Mouse (Mus musculus): ENCODE measurements at regions not wholly inside any gene's neighbourhood (a gene's known extent, or its start where the extent isn't known, plus 50 kb on each side); places are given as distances from the start of the nearest gene placed in this dataset.
"Not testable (repeated sequence)": the region's sequence is repeated elsewhere in the genome, so short reads cannot be mapped to it uniquely, and the experiment has no call there.

DNA sequence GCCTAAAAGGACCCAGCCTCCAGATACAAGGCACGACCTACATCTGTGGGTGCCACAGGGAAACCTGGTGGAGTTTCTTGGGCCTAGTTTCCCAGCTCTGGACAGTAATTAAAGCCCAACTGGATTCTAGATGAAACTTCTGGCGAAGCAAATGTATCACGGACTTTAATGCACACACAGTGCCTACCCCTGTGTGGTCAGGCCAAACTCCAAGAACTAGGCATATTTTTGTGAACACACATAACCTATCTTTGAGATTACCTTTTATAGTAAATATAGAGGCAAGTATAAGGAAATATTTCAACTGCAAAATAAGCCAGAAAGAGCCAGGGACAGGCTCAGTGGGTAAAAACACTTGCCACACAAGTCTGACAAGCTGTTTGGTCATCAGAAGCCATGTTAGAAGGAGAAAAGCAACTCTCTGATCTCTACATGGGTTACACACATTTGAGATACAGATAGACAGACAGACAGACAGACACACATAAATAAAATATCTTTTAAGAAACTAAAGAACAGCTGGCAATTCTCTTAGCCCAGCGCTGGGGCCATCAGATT lies 63.7 kb upstream of the Cpm start:
- 89% methylated on average over 4 of the region's 4 CpGs for WGBS
- Histone ChIP-seq H3K36me3 (no peaks in the 10 kb centered on the region), H3K27me3 (no peaks in the 10 kb centered on the region; the same call in 1 of the 2 replicates), H3K4me1 (no peaks in the 10 kb centered on the region), H3K9ac (no peak overlapping the region), H3K9me3 (no peaks in the 10 kb centered on the region), H3K27ac (no peak overlapping the region), H3K4me3 (no peak overlapping the region), H3K4me2 (replicated peaks) (no peak overlapping the region)
- no peak for ATAC-seq (ENCODE audit: insufficient number of reproducible peaks, insufficient read depth, low FRiP score, low TSS enrichment)

DNA sequence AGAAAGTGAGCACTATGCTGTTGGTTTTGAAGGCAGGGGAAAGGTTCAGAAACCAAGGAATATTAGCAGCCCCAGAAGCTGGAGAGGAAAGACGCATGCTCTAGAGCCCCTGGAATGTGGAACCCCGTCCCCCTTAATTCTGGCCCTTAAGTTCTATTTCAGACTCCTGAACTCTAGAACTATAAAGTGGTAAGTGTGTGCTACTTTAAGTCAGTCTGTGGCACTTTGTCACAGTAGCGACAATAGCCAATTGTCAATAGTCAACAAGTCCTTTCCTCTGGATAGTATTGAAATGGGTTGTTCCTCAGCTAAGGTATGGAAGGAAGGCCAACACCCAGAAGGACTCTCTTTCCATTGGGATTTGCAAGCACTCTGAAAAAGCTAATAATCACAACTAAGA lies 64.2 kb upstream of the Cpm start:
- Histone ChIP-seq H3K9me3 (no peaks in the 10 kb centered on the region), H3K36me3 (no peaks in the 10 kb centered on the region), H3K27ac (no peak overlapping the region), H3K4me3 (no peak overlapping the region), H3K4me2 (replicated peaks) (no peak overlapping the region), H3K4me1 (no peaks in the 10 kb centered on the region), H3K27me3 (no peaks in the 10 kb centered on the region; the same call in 1 of the 2 replicates), H3K9ac (no peak overlapping the region)
- 93% methylated on average over 3 of the region's 3 CpGs for WGBS
- ATAC-seq (ENCODE audit: insufficient number of reproducible peaks, insufficient read depth, low FRiP score, low TSS enrichment) = no peak

DNA sequence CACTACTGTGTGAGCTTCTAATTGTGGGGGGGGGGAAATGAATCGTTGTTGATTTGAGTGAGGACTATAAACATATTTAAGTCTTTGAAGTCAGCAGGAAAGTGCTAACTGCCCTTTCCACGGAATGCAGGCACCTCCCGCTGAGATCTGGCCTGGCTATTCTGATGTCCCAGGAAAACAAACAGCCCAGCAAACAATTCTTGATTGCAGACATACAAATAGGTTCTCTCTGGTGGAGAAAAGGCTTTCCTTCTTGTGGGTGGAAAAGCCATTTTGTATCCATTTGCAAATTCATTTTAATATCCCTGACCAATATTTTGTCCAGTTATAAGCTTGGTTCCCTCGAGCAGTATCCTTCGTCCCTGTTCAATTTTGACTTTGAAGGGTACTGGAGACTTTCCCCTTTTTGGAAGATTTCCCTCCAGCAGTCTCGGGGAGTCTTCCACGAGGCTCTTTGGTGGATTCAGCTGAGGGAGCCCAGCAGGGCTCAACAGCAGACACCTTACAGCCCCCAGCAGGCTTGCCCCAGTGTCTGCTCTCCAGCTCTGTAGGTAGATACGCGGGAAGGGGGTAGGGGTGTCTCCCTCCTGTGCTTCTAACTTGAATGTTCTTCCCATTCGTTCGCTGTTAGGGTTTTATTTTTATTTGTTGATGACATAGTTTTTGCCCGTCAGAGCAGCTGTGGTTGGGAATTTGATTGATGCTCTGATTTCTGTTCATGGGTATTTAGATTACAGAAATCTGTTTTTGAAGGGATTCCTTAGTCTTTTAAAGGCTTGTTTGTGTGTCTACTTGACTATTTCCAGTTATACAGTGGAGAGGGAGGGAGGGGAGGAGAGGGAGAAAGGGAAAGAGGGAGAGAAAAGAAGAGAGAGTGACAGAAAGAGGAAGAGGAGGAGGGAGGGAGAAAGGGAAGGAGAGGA lies 64.9 kb upstream of the Cpm start:
- H3K27me3 ChIP-seq = no peaks in the 10 kb centered on the region; the same call in 1 of the 2 replicates
- no peaks in the 10 kb centered on the region for H3K36me3 ChIP-seq
- no peak for ATAC-seq (ENCODE audit: insufficient number of reproducible peaks, insufficient read depth, low FRiP score, low TSS enrichment)
- no peaks in the 10 kb centered on the region for H3K4me1 ChIP-seq
- no peak overlapping the region for H3K4me2 ChIP-seq (replicated peaks)
- no peaks in the 10 kb centered on the region for H3K9me3 ChIP-seq
- H3K4me3 ChIP-seq = no peak overlapping the region
- H3K9ac ChIP-seq = no peak overlapping the region
- no peak overlapping the region for H3K27ac ChIP-seq
- WGBS = 37% methylated on average over 12 of the region's 12 CpGs

DNA sequence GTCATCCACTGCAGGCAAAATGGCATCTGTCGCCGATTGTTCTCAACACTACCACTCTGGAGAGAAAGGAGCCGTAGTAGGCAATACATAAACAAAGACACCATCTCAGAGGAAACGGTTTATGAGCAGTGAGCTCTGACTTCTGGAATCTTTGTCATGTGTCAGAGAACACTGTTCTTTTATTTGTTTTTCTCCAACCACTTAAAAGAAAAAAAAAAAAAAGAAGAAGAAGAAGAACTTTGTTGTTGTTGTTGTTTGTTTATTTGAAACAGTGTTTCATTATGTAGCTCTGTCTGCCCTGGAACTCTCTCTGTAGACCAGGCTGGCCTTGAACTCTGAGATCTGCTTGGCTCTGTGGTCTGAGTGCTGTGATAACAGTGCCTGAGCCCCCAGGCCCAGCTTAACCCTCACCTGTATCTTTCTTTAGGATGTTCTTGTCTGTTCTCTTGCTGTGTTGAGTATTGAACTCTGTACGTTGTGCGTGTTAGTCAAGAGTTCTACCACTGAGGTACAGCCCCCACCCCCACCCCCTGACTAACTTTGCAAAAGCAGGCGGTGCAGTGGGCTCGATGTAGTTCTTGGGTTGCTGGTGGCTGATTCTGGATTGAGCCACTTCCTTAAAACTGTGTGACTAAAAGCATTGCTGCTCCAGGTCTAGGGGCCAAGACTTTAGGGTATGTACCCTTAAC lies 65.7 kb upstream of the Cpm start:
- WGBS = 71% methylated on average over 8 of the region's 8 CpGs
- ATAC-seq (ENCODE audit: insufficient number of reproducible peaks, insufficient read depth, low FRiP score, low TSS enrichment) = no peak
- H3K27me3 ChIP-seq = no peaks in the 10 kb centered on the region

DNA sequence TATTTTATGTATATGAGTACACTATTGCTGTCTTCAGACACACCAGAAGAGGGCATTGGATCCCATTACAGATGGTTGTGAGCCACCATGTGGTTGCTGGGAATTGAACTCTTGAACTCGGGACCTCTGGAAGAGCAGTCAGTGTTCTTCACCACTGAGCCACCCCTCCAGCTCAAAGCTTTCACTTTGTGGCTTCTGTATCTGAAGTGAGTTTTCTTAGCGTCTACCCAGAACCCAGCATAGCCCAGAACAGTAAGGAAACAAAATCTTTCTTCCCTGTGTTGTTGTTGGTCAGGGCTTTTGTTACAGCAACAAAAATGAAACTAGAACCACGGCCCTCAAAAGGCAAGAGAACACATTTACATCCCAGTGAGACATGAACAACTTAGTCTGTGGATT lies 66.5 kb upstream of the Cpm start:
- not testable (repeated sequence) for H3K36me3 ChIP-seq; H3K27ac ChIP-seq; H3K4me1 ChIP-seq; H3K4me2 ChIP-seq (replicated peaks); H3K4me3 ChIP-seq; H3K9me3 ChIP-seq; H3K9ac ChIP-seq; ATAC-seq (ENCODE audit: insufficient number of reproducible peaks, insufficient read depth, low FRiP score, low TSS enrichment); H3K27me3 ChIP-seq
- 82% methylated on average over 3 of the region's 3 CpGs for WGBS

More for the DNA sequence above, 65.7 kb upstream of the Cpm start:
- Histone ChIP-seq H3K36me3 (no peaks in the 10 kb centered on the region), H3K4me3 (no peak overlapping the region), H3K9ac (no peak overlapping the region), H3K4me1 (no peaks in the 10 kb centered on the region), H3K4me2 (replicated peaks) (no peak overlapping the region), H3K27ac (no peak overlapping the region), H3K9me3 (no peaks in the 10 kb centered on the region)

DNA sequence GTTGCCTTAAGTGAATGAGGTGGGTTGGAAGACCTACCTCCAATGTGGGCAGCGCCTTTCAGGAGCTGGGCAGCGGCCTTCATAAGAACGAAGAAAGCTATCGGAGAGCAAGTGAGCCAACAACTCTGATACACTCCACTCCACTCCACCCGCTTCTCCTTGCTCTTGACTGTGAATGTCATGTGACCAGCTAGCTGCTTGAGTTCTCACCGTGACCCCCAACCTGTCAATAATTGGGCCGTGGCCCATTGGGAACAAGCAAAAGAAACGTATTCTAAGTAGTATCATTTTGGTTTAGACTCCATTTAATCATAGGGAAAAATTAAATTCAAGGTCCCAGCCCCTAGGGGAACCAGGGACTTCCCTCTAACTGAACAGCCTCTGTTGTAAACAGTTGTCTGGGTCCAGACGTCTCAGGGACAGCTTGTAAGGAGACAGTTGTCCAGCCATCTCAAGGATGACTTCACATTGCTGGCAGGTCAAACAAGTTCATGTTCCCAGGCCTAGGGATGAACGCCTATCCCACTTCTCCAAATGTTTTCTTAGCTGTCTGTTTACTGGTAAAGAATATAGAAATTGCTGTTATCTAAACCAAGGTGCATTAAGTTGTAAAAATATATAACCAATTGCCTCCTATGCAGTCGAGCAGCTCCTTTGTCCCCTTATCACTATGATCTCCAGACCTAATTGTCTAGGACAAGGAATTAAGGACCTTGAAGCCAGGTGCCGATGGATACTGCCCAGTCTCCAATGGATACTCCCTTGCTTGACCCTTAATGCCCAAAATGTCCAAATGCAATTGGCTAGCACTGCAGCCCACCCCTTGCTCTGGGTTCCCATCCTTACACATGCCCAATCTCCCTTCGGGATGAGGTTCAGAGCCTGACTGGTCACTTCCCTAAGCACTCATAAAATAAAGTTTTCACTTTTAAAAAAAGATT lies 67.1 kb upstream of the Cpm start:
- Histone ChIP-seq H3K36me3 (no peaks in the 10 kb centered on the region), H3K27ac (no peak overlapping the region), H3K9ac (no peak overlapping the region), H3K4me2 (replicated peaks) (no peak overlapping the region), H3K9me3 (no peaks in the 10 kb centered on the region), H3K4me3 (no peak overlapping the region), H3K27me3 (no peaks in the 10 kb centered on the region), H3K4me1 (no peaks in the 10 kb centered on the region)
- 84% methylated on average over 13 of the region's 13 CpGs for WGBS
- ATAC-seq (ENCODE audit: insufficient number of reproducible peaks, insufficient read depth, low FRiP score, low TSS enrichment) = no peak

DNA sequence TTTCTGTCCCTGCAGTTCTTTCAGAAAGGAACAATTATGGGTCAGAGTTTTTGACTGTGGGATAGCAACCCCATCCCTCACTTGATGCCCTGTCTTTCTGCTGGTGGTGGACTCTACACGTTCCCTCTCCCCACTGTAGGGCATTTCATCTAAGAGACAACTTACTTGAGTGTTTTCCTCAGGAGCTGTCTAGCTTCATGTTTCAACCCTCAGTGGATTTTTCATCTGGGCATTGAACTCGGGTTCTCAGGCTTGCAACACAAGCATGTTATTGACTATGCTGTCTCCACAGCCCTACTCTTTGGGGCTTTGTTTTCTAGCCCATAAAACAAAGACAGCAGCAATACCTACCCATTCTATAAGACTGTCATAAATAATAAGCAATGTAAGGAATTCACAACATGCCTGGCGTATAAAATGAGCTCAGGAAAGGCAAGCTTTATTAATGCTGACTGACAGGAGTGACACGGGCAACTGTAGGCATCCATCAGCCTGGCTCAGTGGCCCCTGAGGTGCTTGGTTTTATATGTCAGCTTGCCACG lies 68.0 kb upstream of the Cpm start:
- WGBS = 55% methylated on average over 5 of the region's 5 CpGs
- H3K4me2 ChIP-seq (replicated peaks) = no peak overlapping the region
- H3K27ac ChIP-seq = no peak overlapping the region
- no peak overlapping the region for H3K9ac ChIP-seq
- 0 out of 2 replicates have a peak, but pooled peaks cover 4% of the 10 kb centered on the region for H3K4me1 ChIP-seq
- H3K4me3 ChIP-seq = no peak overlapping the region
- H3K9me3 ChIP-seq = no peaks in the 10 kb centered on the region
- no peaks in the 10 kb centered on the region for H3K27me3 ChIP-seq
- no peaks in the 10 kb centered on the region for H3K36me3 ChIP-seq
- no peak for ATAC-seq (ENCODE audit: insufficient number of reproducible peaks, insufficient read depth, low FRiP score, low TSS enrichment)

DNA sequence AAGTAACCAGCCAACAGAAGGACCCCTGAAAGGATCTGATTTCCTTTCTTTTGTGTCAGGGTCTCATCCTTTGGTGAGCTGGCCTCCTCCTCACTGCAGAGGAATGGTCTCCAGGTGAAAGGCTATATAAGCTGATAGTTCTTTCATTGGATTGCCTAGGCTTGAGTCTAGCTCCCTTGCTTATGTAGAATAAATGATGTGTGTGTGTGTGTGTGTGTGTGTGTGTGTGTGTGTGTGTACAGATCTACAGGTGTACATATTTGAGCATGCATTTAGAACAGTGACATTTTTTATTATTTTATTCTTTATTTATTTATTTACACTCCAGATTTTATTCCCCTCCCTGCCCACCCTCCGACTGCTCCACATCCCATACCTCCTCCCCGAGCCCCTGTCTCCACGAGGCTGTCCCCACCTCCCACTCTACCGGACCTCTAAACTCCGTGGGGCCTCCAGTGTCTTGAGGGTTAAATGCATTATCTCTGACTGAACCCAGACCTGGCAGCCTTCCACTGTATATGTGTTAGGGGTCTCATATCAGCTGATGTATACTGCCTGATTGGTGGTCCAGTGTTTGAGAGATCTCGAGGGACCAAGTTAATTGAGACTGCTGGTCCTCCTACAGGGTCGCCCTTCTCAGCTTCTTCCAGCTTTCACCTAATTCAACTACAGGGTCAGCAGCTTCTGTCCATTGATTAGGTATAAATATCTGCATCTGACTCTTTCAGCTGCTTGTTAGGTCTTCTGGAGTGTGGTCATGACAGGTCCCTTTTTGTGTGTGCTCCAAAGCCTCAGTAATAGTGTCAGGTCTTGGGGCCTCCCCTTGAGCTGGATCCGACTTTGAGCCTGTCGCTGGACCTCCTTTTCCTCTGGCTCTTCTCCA lies 68.7 kb upstream of the Cpm start:
- H3K4me2 ChIP-seq (replicated peaks) = no peak overlapping the region
- 0 out of 2 replicates have a peak, but pooled peaks cover 4% of the 10 kb centered on the region for H3K4me1 ChIP-seq
- WGBS = 83% methylated on average over 9 of the region's 9 CpGs
- no peak overlapping the region for H3K4me3 ChIP-seq
- no peaks in the 10 kb centered on the region for H3K27me3 ChIP-seq
- H3K9me3 ChIP-seq = no peaks in the 10 kb centered on the region
- no peak for ATAC-seq (ENCODE audit: insufficient number of reproducible peaks, insufficient read depth, low FRiP score, low TSS enrichment)
- no peak overlapping the region for H3K9ac ChIP-seq
- H3K36me3 ChIP-seq = no peaks in the 10 kb centered on the region
- H3K27ac ChIP-seq = no peak overlapping the region

DNA sequence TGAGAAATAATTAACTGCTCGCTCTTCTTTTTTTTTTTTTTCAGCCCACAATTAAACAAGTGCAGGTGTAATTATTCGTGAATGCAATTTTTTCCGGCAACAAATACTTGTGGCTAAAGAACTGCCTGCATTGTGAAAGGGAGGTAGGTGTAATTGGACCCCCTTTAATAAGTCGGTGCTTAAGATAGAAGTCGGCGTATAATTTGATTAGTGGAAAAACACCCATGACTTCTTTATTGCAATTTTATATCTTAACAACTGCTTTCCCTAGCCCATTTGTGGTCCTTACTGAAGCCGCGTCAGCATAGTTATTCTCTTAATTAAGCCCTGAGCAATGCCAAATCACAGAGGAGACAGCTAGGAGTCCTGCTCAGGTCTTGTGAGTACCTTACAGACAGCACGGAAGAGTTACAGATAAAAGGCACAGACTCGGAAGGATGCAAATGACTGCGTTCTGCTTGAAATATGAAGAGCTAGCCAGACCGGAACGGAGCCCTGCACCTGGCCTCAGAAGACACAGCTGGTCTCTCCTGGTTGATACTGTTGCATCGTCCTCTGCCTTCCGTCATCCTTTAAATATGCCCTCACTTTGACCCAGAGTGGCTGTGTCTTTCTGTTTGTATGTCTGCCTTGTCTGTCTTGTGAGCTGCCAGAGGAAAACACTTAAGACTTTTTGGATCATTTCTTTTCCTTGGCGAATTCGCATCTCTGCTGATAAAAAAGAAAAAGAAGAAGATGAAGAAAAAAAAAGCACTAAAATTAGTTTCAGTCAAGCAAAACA lies 69.5 kb upstream of the Cpm start:
- H3K27me3 ChIP-seq = no peaks in the 10 kb centered on the region
- H3K4me3 ChIP-seq = no peak overlapping the region
- no peak overlapping the region for H3K9ac ChIP-seq
- WGBS = 50% methylated on average over 17 of the region's 17 CpGs
- no peak overlapping the region for H3K27ac ChIP-seq
- H3K4me1 ChIP-seq = 0 out of 2 replicates have a peak, but pooled peaks cover 4% of the 10 kb centered on the region
- 0 out of 2 replicates have a peak, but pooled peaks have one; percentile 41 for ATAC-seq (ENCODE audit: insufficient number of reproducible peaks, insufficient read depth, low FRiP score, low TSS enrichment)
- no peaks in the 10 kb centered on the region for H3K9me3 ChIP-seq
- no peak overlapping the region for H3K4me2 ChIP-seq (replicated peaks)
- H3K36me3 ChIP-seq = no peaks in the 10 kb centered on the region

All from embryonic facial prominence, embryonic 12.5 days (tissue).